Mouse (Mus musculus): Measurements from ENCODE around the gene Clstn3. TPM values are rescaled to one million over a fixed set of nuclear protein-coding genes. Genes with fewer than 3 reads are reported as not detected.
"Not testable (repeated sequence)": the region's sequence is repeated elsewhere in the genome, so short reads cannot be mapped to it uniquely, and the experiment has no call there.

Clstn3 gene
- total RNA-seq (2021), result 1 to 10 TPM in 1 of 2 experiments, under 1 TPM in 1; 0.49 to 1.5 TPM

- peak; percentile 41 for DNase-seq (ENCODE audit: low spot score)
- intact Hi-C loops (cut with DNase I), result no loop called here
Measured at GRCm38 (mm10) chr6:124464305-124465271, at the start of gene Clstn3. Gene Clstn3, minus strand, starts transcription at chr6:124464794.

GRCm38 (mm10) chr6:124512355-124512836, 47.8 kb upstream of the Clstn3 start, which contains the start of gene C1ra:
Gene C1ra, plus strand, starts transcription at chr6:124512405.
- DNase-seq (ENCODE audit: low spot score), result peak; percentile 26
- intact Hi-C loops (cut with DNase I), result loop anchor here (2.0 kb wide), 1 partner anchor 246 kb away; no protein-coding TSS in a partner anchor

DNA sequence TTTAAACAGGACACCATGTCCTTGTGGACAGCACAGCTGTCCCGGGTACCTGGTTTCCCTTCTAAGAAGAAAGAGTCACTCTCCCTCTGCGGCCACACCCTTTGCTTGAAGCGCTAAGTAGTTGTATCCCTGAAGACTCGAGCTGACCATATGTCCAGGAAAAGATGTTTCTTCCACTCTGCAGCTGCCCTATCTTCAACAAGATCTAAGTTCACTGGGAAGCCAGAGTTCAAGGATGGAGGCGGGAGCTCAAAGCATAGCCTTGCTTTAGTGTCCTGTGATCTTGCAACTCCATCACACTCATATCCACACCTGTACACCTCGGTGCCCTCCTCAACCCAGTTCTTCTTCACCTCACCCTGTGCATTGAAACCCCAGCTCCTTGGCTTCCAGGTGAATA, 47.3 kb upstream of the Clstn3 start:
- no peak for DNase-seq (ENCODE audit: low spot score)
- intact Hi-C loops (cut with DNase I), result loop anchor here (2.0 kb wide), 1 partner anchor 247 kb away; no protein-coding TSS in a partner anchor

- intact Hi-C loops (cut with DNase I); DNase-seq (ENCODE audit: low spot score): not testable (repeated sequence)
Measured at GRCm38 (mm10) chr6:124509192-124509591, 44.6 kb upstream of the Clstn3 start.

DNA sequence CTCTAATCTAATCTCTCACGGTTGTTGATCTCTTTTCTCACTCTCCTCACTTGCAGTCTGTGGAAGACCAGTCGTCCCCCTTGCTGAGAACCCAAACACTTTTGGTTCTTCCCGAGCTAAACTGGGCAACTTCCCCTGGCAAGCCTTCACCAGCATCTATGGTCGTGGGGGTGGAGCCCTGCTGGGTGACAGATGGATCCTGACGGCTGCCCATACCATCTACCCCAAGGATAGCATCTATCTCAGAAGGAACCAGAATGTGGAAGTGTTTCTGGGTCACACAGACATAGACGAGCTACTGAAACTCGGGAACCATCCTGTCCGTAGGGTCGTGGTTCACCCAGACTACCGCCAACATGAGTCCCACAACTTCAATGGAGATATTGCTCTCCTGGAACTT, 43.7 kb upstream of the Clstn3 start:
- intact Hi-C loops (cut with DNase I), result no loop called here
- no peak for DNase-seq (ENCODE audit: low spot score)

DNA sequence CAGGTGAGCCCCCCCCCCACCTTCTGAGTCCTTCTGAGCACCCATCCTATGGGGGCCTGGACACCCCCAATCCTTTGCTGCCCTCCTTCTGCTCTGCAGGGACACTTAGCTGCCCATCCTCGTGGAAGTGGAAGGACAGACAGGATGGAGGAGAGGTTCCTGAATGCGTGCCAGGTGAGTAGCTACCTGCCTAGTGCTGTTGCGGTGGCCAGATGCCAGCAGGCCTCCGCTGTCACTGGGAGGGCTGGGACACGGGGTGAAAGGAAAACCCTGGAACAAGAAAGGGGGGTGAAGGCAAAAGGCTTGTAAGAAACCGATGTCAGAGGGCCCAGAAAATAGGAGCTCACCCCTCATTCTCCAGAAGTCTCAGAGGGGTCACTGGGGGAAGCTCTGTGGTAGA, 42.4 kb upstream of the Clstn3 start:
- no peak for DNase-seq (ENCODE audit: low spot score)
- intact Hi-C loops (cut with DNase I), result no loop called here

DNA sequence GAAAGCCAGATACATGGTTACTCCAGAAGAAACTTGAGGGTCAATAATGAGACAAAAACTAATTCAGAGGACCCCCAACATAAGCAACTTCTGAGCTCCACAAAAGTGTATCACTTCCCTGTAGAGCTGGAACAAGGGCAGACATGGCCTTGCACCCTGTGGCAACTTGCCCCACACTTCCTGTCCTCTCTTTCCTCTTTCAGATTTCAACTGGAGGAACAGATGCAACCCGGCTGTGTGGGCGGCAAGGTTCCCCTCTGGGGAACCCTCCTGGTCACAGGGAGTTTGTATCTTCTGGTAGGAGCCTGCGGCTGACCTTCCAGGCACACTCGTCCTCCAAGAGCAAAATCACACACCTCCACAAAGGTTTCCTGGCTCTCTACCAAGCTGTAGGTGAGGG, 40.4 kb upstream of the Clstn3 start:
- DNase-seq (ENCODE audit: low spot score), result peak; percentile 10
- intact Hi-C loops (cut with DNase I), result no loop called here

- intact Hi-C loops (cut with DNase I), result no loop called here
Measured at GRCm38 (mm10) chr6:124502021-124502420, 37.4 kb upstream of the Clstn3 start.

DNA sequence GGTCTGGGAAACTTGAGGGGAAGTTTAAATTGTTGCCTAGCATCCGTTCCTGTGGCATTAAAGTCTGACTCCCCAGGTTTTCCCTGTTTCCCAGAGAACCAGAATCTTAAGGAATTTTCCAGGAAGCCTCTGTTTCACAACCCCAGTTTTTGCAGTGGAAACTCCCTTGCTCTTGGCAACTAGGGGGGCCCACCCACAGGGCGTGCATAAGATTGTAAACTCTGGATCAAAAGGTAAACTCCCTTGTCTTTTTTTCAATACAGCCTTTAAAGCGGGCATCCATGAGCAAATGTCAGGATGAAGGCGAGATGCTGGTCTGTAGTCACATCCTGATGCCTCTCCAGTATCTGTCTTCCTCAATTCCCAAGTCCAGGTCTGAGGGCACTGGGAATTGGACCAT, 36.9 kb upstream of the Clstn3 start:
- DNase-seq (ENCODE audit: low spot score), result no peak
- intact Hi-C loops (cut with DNase I), result no loop called here

More at GRCm38 (mm10) chr6:124502021-124502420, 37.4 kb upstream of the Clstn3 start:
- no peak for DNase-seq (ENCODE audit: low spot score)

GRCm38 (mm10) chr6:124499914-124500566, 35.4 kb upstream of the Clstn3 start:
- intact Hi-C loops (cut with DNase I), result no loop called here
- DNase-seq (ENCODE audit: low spot score), result no peak

- DNase-seq (ENCODE audit: low spot score), result no peak
- intact Hi-C loops (cut with DNase I), result no loop called here
Measured at GRCm38 (mm10) chr6:124496054-124496453, 31.5 kb upstream of the Clstn3 start.

DNA sequence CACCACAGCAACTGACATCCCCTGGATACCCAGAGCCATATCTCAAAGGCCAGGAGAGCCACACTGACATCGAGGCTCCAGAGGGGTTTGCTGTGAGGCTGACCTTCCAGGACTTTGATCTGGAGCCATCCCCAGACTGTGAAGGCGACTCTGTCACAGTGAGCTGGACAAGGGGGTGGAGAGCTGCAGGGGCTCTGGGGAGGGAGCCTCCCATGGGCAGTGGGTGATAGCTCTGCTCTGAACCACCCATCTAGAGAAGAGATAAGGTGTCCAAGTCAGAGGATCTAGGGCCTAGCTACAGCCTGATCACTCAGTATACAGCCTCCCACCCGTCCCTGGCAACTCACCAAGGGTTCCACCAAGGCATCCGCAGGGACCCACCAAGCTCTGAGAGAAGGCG, 29.3 kb upstream of the Clstn3 start:
- DNase-seq (ENCODE audit: low spot score), result no peak
- intact Hi-C loops (cut with DNase I), result loop anchor here (5.0 kb wide), 1 partner anchor 48 kb away; the partner anchor contains the start of gene C1s1

- intact Hi-C loops (cut with DNase I), result loop anchor here (5.0 kb wide), 1 partner anchor 49 kb away; the partner anchor contains the start of gene C1s1
Measured at GRCm38 (mm10) chr6:124492842-124493561, 28.4 kb upstream of the Clstn3 start, which contains the start of gene C1rl. Gene C1rl, plus strand, starts transcription at chr6:124493113.

DNA sequence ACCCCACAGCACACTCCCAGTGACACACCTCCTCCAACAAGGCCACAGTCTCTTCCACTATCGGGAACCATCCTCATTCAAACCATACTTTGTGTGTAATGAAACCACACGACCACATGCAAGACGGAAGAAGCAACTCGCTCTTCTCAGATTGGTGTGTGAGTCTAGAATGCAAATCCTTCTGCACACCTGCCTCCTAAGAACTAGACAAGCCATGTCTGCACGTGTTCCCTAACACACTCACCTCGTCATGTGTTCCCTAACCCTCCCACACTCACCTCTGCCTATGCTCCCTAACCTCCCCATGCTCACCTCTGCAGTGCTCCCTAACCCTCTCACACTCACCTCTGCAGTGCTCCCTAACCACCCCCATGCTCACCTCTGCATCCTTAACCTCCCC, 26.8 kb upstream of the Clstn3 start:
- no peak for DNase-seq (ENCODE audit: low spot score)
- intact Hi-C loops (cut with DNase I), result loop anchor here (5.0 kb wide), 1 partner anchor 51 kb away; the partner anchor contains the start of gene C1s1

More at GRCm38 (mm10) chr6:124492842-124493561, 28.4 kb upstream of the Clstn3 start, which contains the start of gene C1rl:
- peak; percentile 79 for DNase-seq (ENCODE audit: low spot score)

GRCm38 (mm10) chr6:124488952-124489351, 24.4 kb upstream of the Clstn3 start:
- intact Hi-C loops (cut with DNase I), result no loop called here
- DNase-seq (ENCODE audit: low spot score), result no peak

DNA sequence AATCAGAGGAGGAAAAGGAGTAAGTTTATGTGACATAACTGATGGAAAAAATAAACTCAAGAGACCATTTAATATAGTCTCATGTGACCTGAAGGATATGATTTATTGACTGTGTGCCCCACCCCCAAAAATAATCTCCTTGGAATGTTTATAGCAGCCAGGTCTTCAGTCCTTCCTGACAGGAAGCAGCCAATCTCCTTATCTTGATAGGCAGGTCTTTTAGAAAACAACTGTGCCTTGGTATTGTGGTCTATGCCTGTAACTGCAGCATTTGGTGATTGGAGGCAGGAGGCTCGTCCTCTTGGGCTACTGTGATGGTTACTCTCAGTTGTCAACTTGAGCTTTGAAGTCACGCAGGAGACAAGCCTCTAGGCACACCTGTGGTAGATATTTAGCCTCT, 22.9 kb upstream of the Clstn3 start:
- intact Hi-C loops (cut with DNase I), result no loop called here

GRCm38 (mm10) chr6:124485414-124486144, 21.0 kb upstream of the Clstn3 start:
- intact Hi-C loops (cut with DNase I), result no loop called here
- DNase-seq (ENCODE audit: low spot score), result no peak

More for the DNA sequence above, 22.9 kb upstream of the Clstn3 start:
- no peak for DNase-seq (ENCODE audit: low spot score)

- no peak for DNase-seq (ENCODE audit: low spot score)
- intact Hi-C loops (cut with DNase I), result loop anchor here (5.0 kb wide), 1 partner anchor 68 kb away; the partner anchor contains the start of gene Pex5
Measured at GRCm38 (mm10) chr6:124484851-124485250, 20.3 kb upstream of the Clstn3 start.

GRCm38 (mm10) chr6:124483831-124484230, 19.2 kb upstream of the Clstn3 start:
- intact Hi-C loops (cut with DNase I), result loop anchor here (5.0 kb wide), 1 partner anchor 67 kb away; the partner anchor contains the start of gene Pex5
- not testable (repeated sequence) for DNase-seq (ENCODE audit: low spot score)

Measured in heart, postnatal 25 days (tissue).